Comparison of ENCODE assay signal across 19 mouse cellular contexts in the genomic region with DNA sequence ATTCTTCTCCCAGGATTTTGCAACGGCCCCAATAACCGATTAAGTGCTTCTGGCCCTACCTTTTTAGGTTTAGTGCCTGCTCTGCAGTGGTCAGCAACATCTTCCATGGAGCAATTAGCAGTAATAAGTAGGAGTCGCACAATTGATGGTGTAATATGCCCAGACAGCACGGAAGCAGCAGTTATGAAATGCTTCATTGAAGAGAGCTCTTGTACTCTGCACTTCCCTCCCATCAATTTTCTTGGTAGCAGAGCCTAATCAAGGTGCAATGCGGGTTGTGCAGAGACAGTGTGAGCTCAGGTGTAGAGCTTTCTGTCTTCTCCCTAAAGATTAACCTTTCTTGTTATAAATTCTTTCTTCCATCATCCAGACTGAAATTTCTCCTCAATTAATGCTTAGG.
"Had no signal": no experiment of that assay in that cellular context is flagged by ENCODE, and none has a peak within 500 bp of the region (broad histone marks: within the 10 kb centered on the region; RNA-seq: fewer than 3 reads in every experiment).

No protein-coding gene starts in this region.

- H3K9me3 ChIP-seq: intestine, embryonic 15.5 days; kidney, embryonic 15.5 days; limb, embryonic 12.5 days; limb, embryonic 15.5 days; liver, embryonic 13.5 days; midbrain, embryonic 10.5 days; neural tube, embryonic 12.5 days had no signal

- ATAC-seq: intestine, embryonic 15.5 days had no signal

- H3K9ac ChIP-seq: intestine, embryonic 15.5 days; kidney, embryonic 15.5 days; limb, embryonic 12.5 days; limb, embryonic 15.5 days; liver, embryonic 13.5 days; neural tube, embryonic 12.5 days had no signal

- H3K36me3 ChIP-seq: intestine, embryonic 15.5 days; kidney, embryonic 15.5 days; limb, embryonic 12.5 days; limb, embryonic 15.5 days; liver, embryonic 13.5 days; midbrain, embryonic 10.5 days; neural tube, embryonic 12.5 days had no signal

- H3K27me3 ChIP-seq: intestine, embryonic 15.5 days; kidney, embryonic 15.5 days; limb, embryonic 12.5 days; limb, embryonic 15.5 days; liver, embryonic 13.5 days; megakaryocyte, embryonic 14.5 days; neural tube, embryonic 12.5 days had no signal

- H3K27ac ChIP-seq: intestine, embryonic 15.5 days; kidney, embryonic 15.5 days; limb, embryonic 12.5 days; limb, embryonic 15.5 days; liver, embryonic 13.5 days; macrophage; midbrain, embryonic 10.5 days; neural tube, embryonic 12.5 days had no signal

- H3K4me2 ChIP-seq: intestine, embryonic 15.5 days; kidney, embryonic 15.5 days; limb, embryonic 12.5 days; limb, embryonic 15.5 days; liver, embryonic 13.5 days; neural tube, embryonic 12.5 days had no signal

- DNase-seq: kidney, adult 11 months; kidney, adult 8-10 months; kidney, postnatal 10 days; kidney, postnatal 36 days; left cerebral cortex, postnatal 4 days; liver, embryonic 13.5 days; lung, adult 2 months; lung, postnatal 14 days; midbrain, embryonic 14.5 days; thymus, adult 18-20 months; thymus, postnatal 36 days had no signal

- H3K4me1 ChIP-seq: intestine, embryonic 15.5 days; kidney, embryonic 15.5 days; limb, embryonic 12.5 days; limb, embryonic 15.5 days; liver, embryonic 13.5 days; megakaryocyte, embryonic 14.5 days; midbrain, embryonic 10.5 days; neural tube, embryonic 12.5 days had no signal

- H3K4me3 ChIP-seq: intestine, embryonic 15.5 days; kidney, embryonic 15.5 days; limb, embryonic 12.5 days; limb, embryonic 15.5 days; liver, embryonic 13.5 days; megakaryocyte, embryonic 14.5 days; midbrain, embryonic 10.5 days; neural tube, embryonic 12.5 days had no signal
